Mouse (Mus musculus) lung, embryonic 15.5 days (tissue): ENCODE results near the gene Gstt2. TPM values are rescaled to one million over a fixed set of nuclear protein-coding genes. Genes with fewer than 3 reads are reported as not detected.
"Not testable (repeated sequence)": the region's sequence is repeated elsewhere in the genome, so short reads cannot be mapped to it uniquely, and the experiment has no call there.

Experiments
- ATAC-seq: fragments of 200-750 bp; cut with Nextera tagmentation; 2 replicates; pipeline ENCODE4 v1.8.0; 2017; ENCODE audit warnings: moderate number of reproducible peaks, borderline replicate concordance; ENCODE audit not compliant: low FRiP score, low TSS enrichment; ENCODE audit errors: extremely low read depth
- H3K27ac ChIP-seq: fragments of 300-500 bp; sonication (generic); 2 replicates; pipeline ENCODE4 v1.5.1; 2015; ENCODE audit warnings: moderate library complexity, mild to moderate bottlenecking, inconsistent platforms
- H3K27me3 ChIP-seq: fragments of 300-500 bp; sonication (generic); 2 replicates; pipeline ENCODE4 v1.6.1; 2015; ENCODE audit warnings: inconsistent platforms
- H3K36me3 ChIP-seq: fragments of 300-500 bp; sonication (generic); 2 replicates; pipeline ENCODE4 v1.6.1; 2015; ENCODE audit warnings: inconsistent platforms
- H3K4me1 ChIP-seq: fragments of 300-500 bp; sonication (generic); 2 replicates; pipeline ENCODE4 v1.6.1; 2015; ENCODE audit warnings: inconsistent platforms
- H3K4me2 ChIP-seq: fragments of 300-500 bp; sonication (generic); 2 replicates; pipeline ENCODE4 v1.6.1; 2015; ENCODE audit warnings: inconsistent platforms, mild to moderate bottlenecking, moderate library complexity
- H3K4me3 ChIP-seq: fragments of 300-500 bp; sonication (generic); 2 replicates; pipeline ENCODE4 v1.5.1; 2015; ENCODE audit warnings: mild to moderate bottlenecking, inconsistent platforms
- H3K9ac ChIP-seq: fragments of 300-500 bp; sonication (generic); 2 replicates; pipeline ENCODE4 v1.6.1; 2015; ENCODE audit warnings: inconsistent platforms
- H3K9me3 ChIP-seq: fragments of 300-500 bp; sonication (generic); 2 replicates; pipeline ENCODE4 v1.6.1; 2016; ENCODE audit warnings: inconsistent platforms
- WGBS: fragments of 180-500 bp; shearing (Covaris S2); methylation state at CpG from one replicate; pipeline ENCODE4 v1.1.7; 2015; 5-methylcytosine and 5-hydroxymethylcytosine counted together
- polyA plus RNA-seq: library from polyadenylated mRNA; unstranded; fragments of >200 nt; fragmentation: Nextera tagmentation; extraction: Ambion mirVana; gene quantifications from 2 replicates; pipeline ENCODE4 v1.2.1, GENCODE M21; 2015

The Gstt2 gene
- polyA plus RNA-seq, 1 experiment from 2014 or later: 39.1 TPM

GRCm38 (mm10) chr10:75872025-75872914 is 35.0 kb upstream of the Gstt2 start:
- WGBS: 32% methylated on average over 10 of the region's 10 CpGs
- Histone ChIP-seq H3K4me2 (peak overlapping the region; percentile 62), H3K4me3 (peak overlapping the region; percentile 41), H3K9ac (no peak overlapping the region; the same call in 1 of the 2 replicates), H3K9me3 (no peaks in the 10 kb centered on the region), H3K27me3 (no peaks in the 10 kb centered on the region), H3K27ac (no peak overlapping the region), H3K4me1 (peaks cover 9% of the 10 kb centered on the region; the same call in 1 of the 2 replicates), H3K36me3 (no peaks in the 10 kb centered on the region)
- ATAC-seq: no peak

DNA sequence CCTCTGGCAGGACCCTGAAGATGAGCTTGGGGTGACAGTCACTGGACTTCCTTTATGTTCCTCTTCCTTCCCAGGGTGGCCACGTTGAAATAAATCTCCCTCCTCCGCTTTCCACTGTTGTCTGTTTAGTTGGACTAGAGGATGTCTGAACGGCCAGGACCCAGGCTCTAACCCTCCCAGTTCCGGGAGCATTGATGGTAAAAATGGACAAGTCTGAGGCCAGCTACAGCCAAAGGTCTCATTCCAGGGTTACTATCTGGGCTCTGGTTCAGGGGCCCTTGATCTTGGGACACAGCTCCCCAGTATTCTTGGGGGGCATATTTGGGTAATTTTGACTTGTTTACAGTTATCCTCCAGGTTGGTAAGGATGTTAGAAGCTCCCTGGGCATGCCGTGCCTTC is 24.4 kb upstream of the Gstt2 start:
- Histone ChIP-seq H3K27me3 (no peaks in the 10 kb centered on the region), H3K9ac (no peak overlapping the region), H3K9me3 (no peaks in the 10 kb centered on the region), H3K27ac (no peak overlapping the region), H3K36me3 (peaks cover 10% of the 10 kb centered on the region; the same call in 1 of the 2 replicates), H3K4me1 (peaks cover 24% of the 10 kb centered on the region), H3K4me2 (no peak overlapping the region), H3K4me3 (no peak overlapping the region)
- 76% methylated on average over 5 of the region's 5 CpGs for WGBS
- ATAC-seq: no peak

DNA sequence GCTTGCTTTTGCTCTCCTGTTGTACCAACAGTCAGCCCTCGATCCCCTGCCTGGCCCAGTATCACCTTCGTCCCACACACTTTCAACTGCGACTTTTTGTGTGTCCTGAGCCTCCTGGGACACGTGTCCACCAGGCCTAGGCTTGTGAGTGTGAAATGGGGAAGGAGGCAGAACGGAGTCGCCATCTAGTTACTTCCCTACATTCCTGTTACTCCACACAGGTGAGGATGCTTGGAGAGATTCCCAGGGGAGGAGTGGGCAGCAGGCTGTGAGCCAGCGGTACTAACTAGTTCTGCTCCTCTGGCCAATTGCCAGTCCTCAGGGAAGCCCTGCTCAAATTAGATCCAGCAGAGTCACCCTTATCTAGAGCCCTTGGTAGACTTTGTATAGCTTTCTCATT is 23.5 kb upstream of the Gstt2 start:
- Histone ChIP-seq H3K4me2 (peak overlapping the region; percentile 64), H3K27ac (peak overlapping the region; percentile 97), H3K4me1 (peaks cover 24% of the 10 kb centered on the region), H3K4me3 (no peak overlapping the region), H3K9ac (peak overlapping the region; percentile 90; the same call in 1 of the 2 replicates), H3K36me3 (peaks cover 10% of the 10 kb centered on the region; the same call in 1 of the 2 replicates), H3K9me3 (no peaks in the 10 kb centered on the region), H3K27me3 (no peaks in the 10 kb centered on the region)
- 28% methylated on average over 7 of the region's 7 CpGs for WGBS
- ATAC-seq: no peak

- Histone ChIP-seq H3K4me1 (peaks cover 24% of the 10 kb centered on the region), H3K9ac (peak within 1 kb of the TSS; percentile 90), H3K4me3 (peak within 1 kb of the TSS; percentile 86), H3K27ac (peak within 1 kb of the TSS; percentile 97), H3K4me2 (peak within 1 kb of the TSS; percentile 64), H3K36me3 (peaks cover 10% of the 10 kb centered on the region; the same call in 1 of the 2 replicates)
- 0% methylated on average over 39 of the region's 46 CpGs for WGBS
- not testable (repeated sequence) for H3K27me3 ChIP-seq, H3K9me3 ChIP-seq
- ATAC-seq: peak; percentile 97
Observed at GRCm38 (mm10) chr10:75859786-75860470, 22.7 kb upstream of the Gstt2 start, which contains the start of gene Mif. Gene Mif, minus strand, starts transcription at chr10:75860240.

DNA sequence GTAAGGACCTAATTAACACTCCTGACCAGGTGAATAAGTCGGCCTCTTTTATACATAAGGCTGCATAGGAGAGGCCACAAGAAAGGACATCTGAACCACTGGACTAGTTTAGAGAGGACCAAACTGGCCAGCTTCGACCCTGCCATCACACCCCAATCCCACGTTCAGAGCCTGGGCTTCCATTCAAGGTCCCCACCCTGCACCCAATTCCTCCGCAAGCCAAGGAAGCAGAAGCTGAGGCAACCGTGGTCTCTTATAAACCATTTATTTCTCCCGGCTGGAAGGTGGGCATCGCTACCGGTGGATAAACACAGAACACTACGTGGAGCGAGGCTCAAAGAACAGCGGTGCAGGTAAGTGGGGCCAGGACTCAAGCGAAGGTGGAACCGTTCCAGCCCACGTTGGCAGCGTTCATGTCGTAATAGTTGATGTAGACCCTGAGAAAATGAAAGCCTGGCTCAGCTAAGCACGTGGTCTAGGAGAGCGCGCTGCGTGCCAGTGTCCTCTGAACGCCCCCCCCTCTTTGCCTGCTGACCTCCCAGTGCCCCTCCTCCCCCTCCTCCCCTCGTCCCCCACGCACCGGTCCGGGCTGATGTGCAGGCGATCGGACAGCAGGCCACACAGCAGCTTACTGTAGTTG is 22.0 kb upstream of the Gstt2 start:
- Histone ChIP-seq H3K27ac (peak overlapping the region; percentile 97), H3K4me1 (peaks cover 24% of the 10 kb centered on the region), H3K27me3 (no peaks in the 10 kb centered on the region), H3K9me3 (no peaks in the 10 kb centered on the region), H3K4me2 (peak overlapping the region; percentile 64), H3K9ac (peak overlapping the region; percentile 90), H3K36me3 (peaks cover 10% of the 10 kb centered on the region; the same call in 1 of the 2 replicates), H3K4me3 (peak overlapping the region; percentile 86)
- WGBS: 3% methylated on average over 27 of the region's 27 CpGs
- ATAC-seq: peak; percentile 67

GRCm38 (mm10) chr10:75857598-75857997 is 20.4 kb upstream of the Gstt2 start:
- H3K4me1 ChIP-seq: peaks cover 24% of the 10 kb centered on the region
- WGBS: 91% methylated on average over 4 of the region's 4 CpGs
- H3K9me3 ChIP-seq: no peaks in the 10 kb centered on the region
- H3K27me3 ChIP-seq: no peaks in the 10 kb centered on the region
- no peak for ATAC-seq
- no peak overlapping the region for H3K4me2 ChIP-seq
- peaks cover 10% of the 10 kb centered on the region; the same call in 1 of the 2 replicates for H3K36me3 ChIP-seq
- no peak overlapping the region for H3K9ac ChIP-seq
- H3K27ac ChIP-seq: no peak overlapping the region
- H3K4me3 ChIP-seq: no peak overlapping the region

- H3K27ac ChIP-seq: no peak overlapping the region
- H3K27me3 ChIP-seq: no peaks in the 10 kb centered on the region
- H3K9ac ChIP-seq: no peak overlapping the region
- 75% methylated on average over 3 of the region's 3 CpGs for WGBS
- H3K36me3 ChIP-seq: peaks cover 10% of the 10 kb centered on the region; the same call in 1 of the 2 replicates
- H3K4me1 ChIP-seq: peaks cover 24% of the 10 kb centered on the region
- ATAC-seq: no peak
- no peak overlapping the region for H3K4me2 ChIP-seq
- H3K4me3 ChIP-seq: no peak overlapping the region
- no peaks in the 10 kb centered on the region for H3K9me3 ChIP-seq
Observed at GRCm38 (mm10) chr10:75856976-75857375, 19.8 kb upstream of the Gstt2 start.

- no peak overlapping the region for H3K27ac ChIP-seq
- no peak overlapping the region for H3K9ac ChIP-seq
- H3K4me3 ChIP-seq: no peak overlapping the region
- H3K4me1 ChIP-seq: peaks cover 23% of the 10 kb centered on the region
- peaks cover 10% of the 10 kb centered on the region; the same call in 1 of the 2 replicates for H3K36me3 ChIP-seq
- no peak for ATAC-seq
- H3K27me3 ChIP-seq: no peaks in the 10 kb centered on the region
- no peaks in the 10 kb centered on the region for H3K9me3 ChIP-seq
- no peak overlapping the region for H3K4me2 ChIP-seq
- WGBS: 72% methylated on average over 11 of the region's 11 CpGs
Observed at GRCm38 (mm10) chr10:75856155-75856907, 19.1 kb upstream of the Gstt2 start.

- ATAC-seq: no peak
- 82% methylated on average over 15 of the region's 15 CpGs for WGBS
- Histone ChIP-seq H3K9ac (no peak overlapping the region), H3K9me3 (no peaks in the 10 kb centered on the region), H3K27ac (no peak overlapping the region), H3K4me2 (no peak overlapping the region), H3K4me1 (peaks cover 15% of the 10 kb centered on the region), H3K36me3 (peaks cover 10% of the 10 kb centered on the region; the same call in 1 of the 2 replicates), H3K4me3 (no peak overlapping the region), H3K27me3 (no peaks in the 10 kb centered on the region)
Observed at GRCm38 (mm10) chr10:75855416-75855981, 18.3 kb upstream of the Gstt2 start.

- WGBS: 72% methylated on average over 6 of the region's 6 CpGs
Observed at GRCm38 (mm10) chr10:75854791-75855190, 17.6 kb upstream of the Gstt2 start.

DNA sequence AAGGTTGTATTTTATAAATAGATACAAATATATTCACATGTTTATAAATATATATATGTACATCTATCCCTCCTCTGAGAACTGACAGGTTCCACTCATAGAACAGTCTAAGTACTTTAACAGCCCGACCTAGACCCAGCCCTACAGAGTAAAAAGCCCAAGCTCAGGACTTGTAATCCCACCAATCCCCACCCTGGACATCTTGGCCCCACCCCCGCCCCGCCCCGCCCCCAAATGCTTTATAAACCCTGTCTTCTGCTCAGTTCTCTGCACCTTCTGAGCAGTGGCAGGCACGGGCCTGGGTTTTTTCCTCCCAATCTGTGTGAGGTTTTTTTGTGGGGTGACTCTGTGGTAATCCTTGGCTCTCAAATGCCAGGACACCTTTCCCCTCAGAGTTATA is 16.9 kb upstream of the Gstt2 start:
- Histone ChIP-seq H3K36me3 (peaks cover 10% of the 10 kb centered on the region; the same call in 1 of the 2 replicates), H3K4me1 (peaks cover 11% of the 10 kb centered on the region), H3K4me3 (no peak overlapping the region), H3K27me3 (no peaks in the 10 kb centered on the region), H3K9ac (no peak overlapping the region), H3K9me3 (no peaks in the 10 kb centered on the region), H3K4me2 (no peak overlapping the region), H3K27ac (no peak overlapping the region)
- no peak for ATAC-seq
- 34% methylated on average over 5 of the region's 5 CpGs for WGBS

More at GRCm38 (mm10) chr10:75854791-75855190, 17.6 kb upstream of the Gstt2 start:
- Histone ChIP-seq H3K27ac (no peak overlapping the region), H3K9me3 (no peaks in the 10 kb centered on the region), H3K9ac (no peak overlapping the region), H3K27me3 (no peaks in the 10 kb centered on the region), H3K4me1 (peaks cover 12% of the 10 kb centered on the region), H3K4me3 (no peak overlapping the region), H3K4me2 (no peak overlapping the region), H3K36me3 (peaks cover 10% of the 10 kb centered on the region; the same call in 1 of the 2 replicates)
- ATAC-seq: no peak
